Mouse (Mus musculus) T-helper 2 cell (primary cell): ENCODE data around the gene Hsd11b1.

Source experiments
- in situ Hi-C: fragments of 300-600 bp; cut with MboI, MseI; formaldehyde crosslinking; loops from one replicate; pipeline ENCODE4 v1.15.1; 2025; ENCODE audit warnings: high pct_unique_total_duplicates

Gene Hsd11b1

GRCm38 (mm10) chr1:193244235-193244634 is 19.6 kb downstream of the Hsd11b1 start:
- in situ Hi-C loops = no loop called here

GRCm38 (mm10) chr1:193243571-193244193 is 20.2 kb downstream of the Hsd11b1 start:
- in situ Hi-C loops = no loop called here

- in situ Hi-C loops = no loop called here
Measured at GRCm38 (mm10) chr1:193242863-193243262, 21.0 kb downstream of the Hsd11b1 start.

GRCm38 (mm10) chr1:193242238-193242637 is 21.6 kb downstream of the Hsd11b1 start:
- in situ Hi-C loops = no loop called here

- in situ Hi-C loops = no loop called here
Measured at GRCm38 (mm10) chr1:193241436-193241835, 22.4 kb downstream of the Hsd11b1 start.

- in situ Hi-C loops = no loop called here
Measured at GRCm38 (mm10) chr1:193238426-193238825, 25.4 kb downstream of the Hsd11b1 start.

GRCm38 (mm10) chr1:193234930-193235329 is 28.9 kb downstream of the Hsd11b1 start:
- in situ Hi-C loops = no loop called here

- in situ Hi-C loops = no loop called here
Measured at GRCm38 (mm10) chr1:193234130-193234645, 29.7 kb downstream of the Hsd11b1 start.

- in situ Hi-C loops = no loop called here
Measured at GRCm38 (mm10) chr1:193232732-193233131, 31.1 kb downstream of the Hsd11b1 start.

- in situ Hi-C loops = no loop called here
Measured at GRCm38 (mm10) chr1:193230935-193231334, 32.9 kb downstream of the Hsd11b1 start.

- in situ Hi-C loops = no loop called here
Measured at GRCm38 (mm10) chr1:193230531-193230930, 33.3 kb downstream of the Hsd11b1 start.

- in situ Hi-C loops = loop anchor here (5.0 kb wide), 1 partner anchor 88 kb away; no protein-coding TSS in a partner anchor
Measured at GRCm38 (mm10) chr1:193229570-193229969, 34.3 kb downstream of the Hsd11b1 start.

- in situ Hi-C loops = loop anchor here (5.0 kb wide), 1 partner anchor 90 kb away; no protein-coding TSS in a partner anchor
Measured at GRCm38 (mm10) chr1:193227537-193227936, 36.3 kb downstream of the Hsd11b1 start.

- in situ Hi-C loops = loop anchor here (5.0 kb wide), 1 partner anchor 90 kb away; no protein-coding TSS in a partner anchor
Measured at GRCm38 (mm10) chr1:193226724-193227522, 37.0 kb downstream of the Hsd11b1 start.

GRCm38 (mm10) chr1:193226114-193226513 is 37.8 kb downstream of the Hsd11b1 start:
- in situ Hi-C loops = loop anchor here (5.0 kb wide), 1 partner anchor 91 kb away; no protein-coding TSS in a partner anchor

GRCm38 (mm10) chr1:193225531-193225930 is 38.3 kb downstream of the Hsd11b1 start:
- in situ Hi-C loops = loop anchor here (5.0 kb wide), 1 partner anchor 92 kb away; no protein-coding TSS in a partner anchor

GRCm38 (mm10) chr1:193220408-193220807 is 43.5 kb downstream of the Hsd11b1 start:
- in situ Hi-C loops = no loop called here

GRCm38 (mm10) chr1:193216000-193216399 is 47.9 kb downstream of the Hsd11b1 start:
- in situ Hi-C loops = no loop called here

GRCm38 (mm10) chr1:193214053-193214452 is 49.8 kb downstream of the Hsd11b1 start:
- in situ Hi-C loops = no loop called here

- in situ Hi-C loops = no loop called here
Measured at GRCm38 (mm10) chr1:193211371-193211770, 52.5 kb downstream of the Hsd11b1 start.

GRCm38 (mm10) chr1:193208178-193208577 is 55.7 kb downstream of the Hsd11b1 start:
- in situ Hi-C loops = no loop called here

- in situ Hi-C loops = no loop called here
Measured at GRCm38 (mm10) chr1:193207503-193207902, 56.4 kb downstream of the Hsd11b1 start, which contains the start of gene Lamb3. Gene Lamb3 (plus strand): TSS chr1:193207699.
